Mouse (Mus musculus) neural tube, embryonic 11.5 days (tissue): ENCODE measurements around the gene Guca2a. TPM values are rescaled to one million over a fixed set of nuclear protein-coding genes. Genes with fewer than 3 reads are reported as not detected.

ENCODE experiments used
- ATAC-seq: fragments of 200-750 bp; cut with Nextera tagmentation; 2 replicates; pipeline ENCODE4 v1.8.0; 2017; ENCODE audit warnings: moderate number of reproducible peaks, mild to moderate bottlenecking, moderate TSS enrichment, moderate library complexity; ENCODE audit not compliant: insufficient read depth, low FRiP score, low TSS enrichment
- DNase-seq: peaks from one replicate; pipeline ENCODE4 v3.0.0-alpha.2; 2015; ENCODE audit warnings: low spot score
- H3K27ac ChIP-seq: fragments of 300-500 bp; sonication (generic); 2 replicates; pipeline ENCODE4 v1.5.1; 2014; ENCODE audit warnings: low read depth, mild to moderate bottlenecking, low read length
- H3K27me3 ChIP-seq: fragments of 300-500 bp; sonication (generic); 2 replicates; pipeline ENCODE4 v1.6.1; 2014; ENCODE audit warnings: mild to moderate bottlenecking, low read length, mixed read lengths; ENCODE audit not compliant: control insufficient read depth, insufficient read depth
- H3K36me3 ChIP-seq: fragments of 300-500 bp; sonication (generic); 2 replicates; pipeline ENCODE4 v1.6.1; 2014; ENCODE audit warnings: mild to moderate bottlenecking, low read length, moderate library complexity, mixed read lengths; ENCODE audit not compliant: control insufficient read depth, insufficient read depth
- H3K4me1 ChIP-seq: fragments of 300-500 bp; sonication (generic); 2 replicates; pipeline ENCODE4 v1.6.1; 2014; ENCODE audit warnings: low read length, mixed read lengths; ENCODE audit not compliant: control insufficient read depth, insufficient read depth
- H3K4me2 ChIP-seq: fragments of 300-500 bp; sonication (generic); 2 replicates; pipeline ENCODE4 v1.6.1; 2014; ENCODE audit warnings: low read depth, mild to moderate bottlenecking, moderate library complexity
- H3K4me3 ChIP-seq: fragments of 300-500 bp; sonication (generic); 2 replicates; pipeline ENCODE4 v1.5.1; 2014; ENCODE audit warnings: low read depth, low read length
- H3K9ac ChIP-seq: fragments of 300-500 bp; sonication (generic); 2 replicates; pipeline ENCODE4 v1.6.1; 2014; ENCODE audit warnings: mild to moderate bottlenecking, low read length
- H3K9me3 ChIP-seq: fragments of 300-500 bp; sonication (generic); 2 replicates; pipeline ENCODE4 v1.6.1; 2016; ENCODE audit warnings: low read length; ENCODE audit not compliant: control insufficient read depth
- WGBS: fragments of 180-500 bp; shearing (Covaris S2); extraction: QIAGEN DNeasy Blood & Tissue Kit; methylation state at CpG from one replicate; pipeline ENCODE4 v1.1.7; 2014; 5-methylcytosine and 5-hydroxymethylcytosine counted together
- polyA plus RNA-seq: library from polyadenylated mRNA; unstranded; fragments of >200 nt; fragmentation: Nextera tagmentation; extraction: Ambion mirVana; gene quantifications from 2 replicates; pipeline ENCODE4 v1.2.1, GENCODE M21; 2014

The Guca2a gene
- polyA plus RNA-seq, 1 experiment from 2014 or later: not detected

GRCm38 (mm10) chr4:119669356-119670209, 32.1 kb downstream of the Guca2a start:
- ATAC-seq (no peak), DNase-seq (no peak)
- 75% methylated on average over 10 of the region's 10 CpGs for WGBS
- H3K4me1 ChIP-seq: no peaks in the 10 kb centered on the region
- H3K4me2 ChIP-seq: no peak overlapping the region
- no peaks in the 10 kb centered on the region for H3K9me3 ChIP-seq
- H3K9ac ChIP-seq: no peak overlapping the region
- H3K27ac ChIP-seq: no peak overlapping the region
- no peak overlapping the region for H3K4me3 ChIP-seq
- no peaks in the 10 kb centered on the region for H3K27me3 ChIP-seq
- H3K36me3 ChIP-seq: no peaks in the 10 kb centered on the region

GRCm38 (mm10) chr4:119670210-119670555, 32.7 kb downstream of the Guca2a start:
- H3K4me1 ChIP-seq: no peaks in the 10 kb centered on the region
- H3K27me3 ChIP-seq: no peaks in the 10 kb centered on the region
- no peak overlapping the region for H3K4me3 ChIP-seq
- H3K27ac ChIP-seq: no peak overlapping the region
- no peak overlapping the region for H3K4me2 ChIP-seq
- H3K36me3 ChIP-seq: no peaks in the 10 kb centered on the region
- no peak for DNase-seq
- H3K9ac ChIP-seq: no peak overlapping the region
- no peak for ATAC-seq
- WGBS: 54% methylated on average over 7 of the region's 7 CpGs
- no peaks in the 10 kb centered on the region for H3K9me3 ChIP-seq

DNA sequence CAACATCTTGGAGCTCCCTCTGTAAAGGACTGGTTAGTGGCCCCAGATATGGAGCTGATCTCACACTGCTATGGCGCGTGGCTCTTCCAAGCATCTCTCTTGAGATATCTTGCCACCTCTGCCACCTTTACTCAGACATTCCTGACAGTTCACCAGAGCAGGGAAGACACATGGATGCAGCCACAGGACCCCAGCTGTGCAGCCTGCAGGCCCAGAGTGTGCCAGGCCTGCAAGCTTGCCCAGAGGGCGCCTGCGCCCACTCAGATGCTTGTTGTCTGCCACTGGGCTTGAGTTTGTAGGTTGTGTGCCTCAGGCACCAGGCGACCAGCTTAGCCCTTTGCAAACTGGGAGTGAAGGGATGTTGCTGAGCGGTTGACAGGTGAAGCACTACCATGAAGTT, 33.2 kb downstream of the Guca2a start:
- no peak for DNase-seq
- Histone ChIP-seq H3K4me1 (no peaks in the 10 kb centered on the region), H3K4me3 (no peak overlapping the region), H3K27me3 (no peaks in the 10 kb centered on the region), H3K4me2 (no peak overlapping the region), H3K27ac (no peak overlapping the region), H3K9me3 (no peaks in the 10 kb centered on the region), H3K9ac (no peak overlapping the region), H3K36me3 (no peaks in the 10 kb centered on the region)
- WGBS: 91% methylated on average over 6 of the region's 6 CpGs
- no peak for ATAC-seq

- DNase-seq (no peak), ATAC-seq (no peak)
- no peak overlapping the region for H3K27ac ChIP-seq
- H3K4me1 ChIP-seq: no peaks in the 10 kb centered on the region
- no peak overlapping the region for H3K9ac ChIP-seq
- 91% methylated on average over 9 of the region's 9 CpGs for WGBS
- H3K27me3 ChIP-seq: no peaks in the 10 kb centered on the region
- H3K36me3 ChIP-seq: no peaks in the 10 kb centered on the region
- no peak overlapping the region for H3K4me3 ChIP-seq
- H3K4me2 ChIP-seq: no peak overlapping the region
- no peaks in the 10 kb centered on the region for H3K9me3 ChIP-seq
Measured at GRCm38 (mm10) chr4:119671164-119671563, 33.7 kb downstream of the Guca2a start.

GRCm38 (mm10) chr4:119672685-119673084, 35.2 kb downstream of the Guca2a start:
- Histone ChIP-seq H3K9me3 (no peaks in the 10 kb centered on the region), H3K4me1 (no peaks in the 10 kb centered on the region), H3K4me3 (no peak overlapping the region), H3K4me2 (no peak overlapping the region), H3K27ac (no peak overlapping the region), H3K36me3 (no peaks in the 10 kb centered on the region), H3K27me3 (no peaks in the 10 kb centered on the region), H3K9ac (no peak overlapping the region)
- DNase-seq (no peak), ATAC-seq (no peak)
- WGBS: 43% methylated on average over 5 of the region's 5 CpGs

DNA sequence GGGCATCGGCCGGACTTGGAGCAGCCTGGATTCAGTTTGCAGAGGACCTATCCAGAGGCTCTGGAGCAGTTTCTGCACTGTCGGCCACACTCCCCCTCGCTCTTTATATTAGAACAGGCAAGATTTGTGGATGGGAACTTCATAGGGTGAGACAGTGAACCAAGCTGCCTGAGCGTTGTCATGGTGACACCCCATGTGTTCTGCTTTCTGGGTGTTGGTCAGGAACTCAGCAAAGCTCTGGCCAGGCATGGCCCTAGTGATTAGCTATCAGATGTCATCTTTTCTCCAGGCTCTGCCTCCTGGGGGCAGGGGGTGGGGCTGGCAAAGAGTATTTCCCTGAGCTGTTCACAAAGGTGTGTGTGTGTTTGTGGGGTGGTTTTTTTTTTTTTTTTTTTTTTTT, 45.1 kb downstream of the Guca2a start:
- Histone ChIP-seq H3K27me3 (no peaks in the 10 kb centered on the region), H3K27ac (no peak overlapping the region), H3K36me3 (no peaks in the 10 kb centered on the region), H3K4me1 (peaks cover 3% of the 10 kb centered on the region; the same call in 1 of the 2 replicates), H3K9me3 (no peaks in the 10 kb centered on the region), H3K9ac (no peak overlapping the region), H3K4me2 (no peak overlapping the region), H3K4me3 (no peak overlapping the region)
- ATAC-seq: no peak
- 43% methylated on average over 5 of the region's 5 CpGs for WGBS
- DNase-seq: peak; percentile 40

DNA sequence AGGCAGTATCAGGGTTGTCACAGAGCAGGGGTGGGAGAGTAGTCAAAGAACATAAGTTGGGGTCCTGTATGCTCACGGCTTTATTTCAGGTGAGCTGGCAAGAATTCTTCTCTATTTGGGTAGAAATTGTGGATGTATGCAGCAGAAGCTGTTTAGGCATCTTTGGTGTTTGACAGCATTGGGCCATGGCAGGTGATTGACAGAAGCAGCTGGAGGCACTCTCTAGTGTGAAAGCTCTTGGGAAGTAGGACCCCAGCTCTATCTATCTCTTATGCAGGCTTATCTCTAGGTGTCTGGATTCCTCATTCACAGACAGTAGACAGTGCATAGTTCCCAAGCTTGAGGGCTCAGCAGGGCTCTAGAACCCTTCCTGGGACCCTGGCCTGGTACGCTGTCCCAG, 48.2 kb downstream of the Guca2a start:
- DNase-seq: no peak

More for the DNA sequence above, 48.2 kb downstream of the Guca2a start:
- Histone ChIP-seq H3K27ac (no peak overlapping the region), H3K4me1 (peaks cover 3% of the 10 kb centered on the region; the same call in 1 of the 2 replicates), H3K4me3 (no peak overlapping the region), H3K36me3 (no peaks in the 10 kb centered on the region), H3K9me3 (no peaks in the 10 kb centered on the region), H3K9ac (no peak overlapping the region), H3K4me2 (no peak overlapping the region), H3K27me3 (no peaks in the 10 kb centered on the region)
- 92% methylated on average over 2 of the region's 2 CpGs for WGBS
- no peak for ATAC-seq

Other genes with a start within 250 kb of the Guca2a start
- gene Ccdc30, start 222.2 kb upstream of the Guca2a start, polyA plus RNA-seq: 10.6 and 13.3 TPM in 2 replicates
- gene Ppcs, start 215.3 kb upstream of the Guca2a start, polyA plus RNA-seq: 25.0 and 25.5 TPM in 2 replicates
- gene Zmynd12, start 214.9 kb upstream of the Guca2a start, polyA plus RNA-seq: not detected in 2 replicates
- 9.5 and 9.6 TPM in 2 replicates for gene Rimkla, start 145.1 kb upstream of the Guca2a start, polyA plus RNA-seq
- 21.4 and 22.6 TPM in 2 replicates for gene Foxj3, start 100.7 kb upstream of the Guca2a start, polyA plus RNA-seq
- gene Frg2f1, start 98.2 kb upstream of the Guca2a start, polyA plus RNA-seq: 2.3 and 3.0 TPM in 2 replicates
- not detected in 2 replicates for gene Guca2b, start 21.2 kb downstream of the Guca2a start, polyA plus RNA-seq
- 4.0 and 5.7 TPM in 2 replicates for gene Hivep3, start 96.1 kb downstream of the Guca2a start, polyA plus RNA-seq